Mouse (Mus musculus) kidney, adult 2 months (tissue): ENCODE results near the gene Zbtb17.

Source experiments
- CTCF ChIP-seq: fragments of 200-500 bp; conservative IDR thresholded peaks from 2 replicates; pipeline ENCODE4 v1.5.1; 2011; ENCODE audit warnings: low read depth, mild to moderate bottlenecking, control low read depth, low read length, moderate library complexity, mixed read lengths; ENCODE audit not compliant: insufficient read depth, insufficient read length
- POLR2A ChIP-seq: fragments of 200-500 bp; IDR thresholded peaks from one replicate; pipeline ENCODE4 v1.6.1; 2011; ENCODE audit warnings: low read depth, low read length, control low read depth

- TF ChIP-seq POLR2A, result no peak
- TF ChIP-seq CTCF, result no peak
Observed at GRCm38 (mm10) chr4:141454581-141455350, 10.3 kb downstream of the Zbtb17 start.
